Mouse (Mus musculus): Measurements from ENCODE around the gene Olfr1100.

The Olfr1100 gene

GRCm38 (mm10) chr2:86979854-86980253 lies at the start of gene Olfr1100:
Olfr1100 (minus strand) TSS chr2:86979954.
- no peak for DNase-seq

- DNase-seq = no peak
Measured at GRCm38 (mm10) chr2:87026980-87027379, 47.2 kb upstream of the Olfr1100 start, which contains the start of gene Olfr1104. Olfr1104 (minus strand) TSS chr2:87027080.

GRCm38 (mm10) chr2:86998098-86998497 lies 18.3 kb upstream of the Olfr1100 start, which contains the start of gene Olfr1102:
Olfr1102 (plus strand) TSS chr2:86998398.
- no peak for DNase-seq

- DNase-seq = no peak
Measured at GRCm38 (mm10) chr2:86991121-86991520, 11.4 kb upstream of the Olfr1100 start, which contains the start of gene Olfr1101. Olfr1101 (minus strand) TSS chr2:86991221.

GRCm38 (mm10) chr2:86960593-86960992 lies 19.2 kb downstream of the Olfr1100 start, which contains the start of gene Olfr1099:
Olfr1099 (minus strand) TSS chr2:86960693.
- no peak for DNase-seq

GRCm38 (mm10) chr2:86926557-86926956 lies 53.2 kb downstream of the Olfr1100 start:
- DNase-seq = no peak

Measured in retina, postnatal 1 day (tissue).